Mouse (Mus musculus) embryo, embryonic 11 days (tissue): Measurements from ENCODE around the gene Fryl.

Experiments used
- DNase-seq: peaks from one replicate; pipeline ENCODE4 v3.0.0-alpha.2; 2015

Fryl gene

DNA sequence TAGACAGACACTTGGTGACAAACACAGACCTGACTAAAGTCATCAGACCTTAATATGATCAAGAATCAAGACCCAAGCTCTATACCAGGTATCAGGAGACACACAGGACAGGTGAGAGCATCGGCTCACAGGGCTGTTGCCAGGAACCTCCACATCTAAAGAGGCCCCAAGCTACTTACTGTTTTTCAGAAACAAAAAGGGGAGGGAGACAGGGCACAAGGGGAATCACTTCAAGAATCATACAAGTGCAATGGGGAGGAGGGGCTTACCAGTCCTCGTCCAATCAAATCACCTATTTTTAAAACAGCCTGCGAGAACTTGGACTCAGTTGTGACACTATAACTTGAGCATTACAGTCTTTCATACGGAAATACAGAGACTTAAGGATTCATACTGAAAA, 38.4 kb downstream of the Fryl start:
- no peak for DNase-seq

DNA sequence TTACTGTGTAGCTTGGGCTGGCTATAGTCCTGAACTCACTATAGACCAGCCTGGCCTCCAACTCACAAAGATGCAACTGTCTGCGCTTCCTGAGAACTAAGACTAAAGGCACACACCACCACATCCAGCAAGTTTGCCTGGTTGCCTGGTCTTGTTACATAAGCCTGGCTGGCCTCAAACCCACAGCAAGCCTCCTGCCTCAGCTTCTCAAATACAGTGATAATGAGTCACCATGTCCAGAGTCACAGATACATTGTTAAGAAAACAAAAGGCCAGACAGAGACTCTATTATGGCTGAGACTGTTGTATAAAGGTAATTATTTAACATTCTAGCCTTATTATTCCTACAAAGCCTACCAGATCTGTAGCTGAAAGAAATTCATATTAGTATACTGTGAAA, 39.3 kb downstream of the Fryl start:
- no peak for DNase-seq

DNA sequence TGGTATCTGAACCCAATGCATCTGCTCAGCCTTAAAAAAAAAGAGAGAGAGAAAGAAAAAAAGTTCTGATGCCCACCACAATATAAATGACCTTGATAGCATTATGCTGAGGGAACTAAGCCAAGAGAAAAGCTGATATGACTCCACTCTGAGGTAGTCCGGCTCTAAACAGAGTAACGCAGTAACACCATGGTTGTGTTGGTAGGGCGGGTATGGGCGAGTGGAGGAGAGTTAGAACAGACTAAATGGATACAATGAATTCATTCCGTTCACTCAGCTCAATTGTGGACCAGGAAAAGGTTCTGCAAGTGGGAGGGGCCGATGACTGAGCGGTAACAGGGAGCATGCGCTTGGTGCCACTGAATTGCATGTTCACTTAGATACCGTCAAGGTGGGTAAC, 40.4 kb downstream of the Fryl start:
- no peak for DNase-seq

DNA sequence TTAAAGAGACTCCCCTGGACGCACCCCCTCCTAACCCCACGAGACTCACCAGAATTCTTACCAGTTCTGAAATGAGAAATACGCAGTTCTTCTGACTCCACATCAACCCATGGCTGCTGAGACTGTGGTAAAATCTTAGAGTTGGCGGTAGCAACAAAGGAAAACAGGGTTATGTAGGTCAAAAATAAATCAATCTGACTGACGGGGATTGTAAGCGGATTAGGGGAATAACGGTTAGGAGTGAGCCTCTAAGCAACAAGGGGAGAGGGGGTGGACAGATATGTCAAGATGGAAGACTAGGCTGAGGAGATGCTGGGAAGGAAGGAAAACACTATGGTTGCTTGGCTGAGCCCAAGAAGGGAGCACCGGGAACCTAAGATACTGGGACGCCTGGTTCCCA, 44.0 kb downstream of the Fryl start:
- DNase-seq = no peak

DNA sequence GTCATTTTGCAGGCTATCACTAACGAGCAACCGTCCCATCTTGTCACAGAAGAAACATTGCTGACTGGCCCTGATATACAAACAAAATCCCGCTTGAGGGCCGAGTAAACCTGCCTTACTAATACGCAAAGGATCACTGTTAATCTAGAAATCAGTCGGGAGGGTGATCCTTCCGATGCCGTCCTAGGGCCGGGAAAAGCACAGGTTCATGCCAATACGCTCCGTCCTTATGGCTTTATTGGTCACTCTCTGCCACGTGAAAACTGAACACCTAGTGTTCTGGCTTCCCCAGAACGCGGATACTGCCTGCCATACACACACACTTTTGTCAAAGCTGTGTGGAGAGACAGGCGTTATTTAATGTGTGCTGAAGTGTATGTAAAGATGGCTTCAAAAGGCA, 44.5 kb downstream of the Fryl start:
- DNase-seq = no peak

DNA sequence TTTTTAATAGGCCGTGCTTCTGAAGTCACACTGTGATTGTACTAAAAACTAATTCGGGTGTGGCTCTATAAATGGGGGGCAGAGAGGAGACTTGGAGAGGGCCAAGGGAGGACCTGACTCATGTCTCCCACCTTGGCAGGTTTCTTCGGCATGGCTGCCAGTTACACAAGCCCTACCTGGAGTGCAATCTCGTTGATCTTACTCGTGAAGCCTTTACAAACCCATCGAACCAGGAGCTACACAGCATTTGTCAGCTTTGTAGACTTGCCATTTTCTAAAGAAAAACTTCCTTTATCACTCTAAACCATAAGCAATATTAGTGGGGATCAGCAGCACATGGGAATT, 45.5 kb downstream of the Fryl start:
- no peak for DNase-seq

DNA sequence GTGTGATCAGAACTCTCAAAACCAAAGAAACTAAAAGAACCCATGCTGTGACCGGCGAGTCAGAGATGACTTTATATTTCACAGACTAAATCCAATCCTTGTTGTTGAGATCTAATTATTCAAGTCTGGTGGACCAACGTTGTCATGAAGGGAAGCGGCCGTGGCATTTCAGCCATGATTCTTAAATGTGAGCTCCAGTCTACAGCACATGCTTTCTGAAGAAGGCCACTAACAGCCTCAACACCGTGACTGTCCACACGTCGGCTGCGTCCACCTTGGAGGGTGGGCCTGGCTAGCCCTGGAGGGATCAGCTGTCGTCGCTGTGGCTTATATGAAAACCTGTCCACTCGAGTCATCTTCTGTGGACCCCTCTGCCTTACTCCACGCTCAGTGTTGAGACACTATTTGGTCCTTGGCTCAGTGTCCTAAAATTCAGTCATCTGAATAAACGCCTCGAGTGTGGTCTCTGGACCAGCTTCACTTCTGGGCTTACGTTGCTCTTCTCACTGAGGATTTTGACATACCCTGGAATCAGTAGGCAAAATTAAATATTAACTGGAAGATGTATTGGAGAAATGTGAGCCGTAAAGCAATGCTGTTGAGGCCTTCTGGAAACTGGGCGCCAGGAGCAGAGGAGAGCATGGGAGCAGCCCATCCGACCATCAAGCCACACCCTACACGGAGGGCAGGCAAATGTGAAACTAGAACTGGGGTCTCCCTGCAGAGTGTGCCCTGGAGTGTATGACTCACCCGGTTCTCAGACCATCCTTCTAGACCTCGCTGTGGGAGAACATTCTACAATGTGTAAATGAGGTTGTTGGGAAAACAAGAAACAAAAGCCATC, 46.1 kb downstream of the Fryl start:
- no peak for DNase-seq

DNA sequence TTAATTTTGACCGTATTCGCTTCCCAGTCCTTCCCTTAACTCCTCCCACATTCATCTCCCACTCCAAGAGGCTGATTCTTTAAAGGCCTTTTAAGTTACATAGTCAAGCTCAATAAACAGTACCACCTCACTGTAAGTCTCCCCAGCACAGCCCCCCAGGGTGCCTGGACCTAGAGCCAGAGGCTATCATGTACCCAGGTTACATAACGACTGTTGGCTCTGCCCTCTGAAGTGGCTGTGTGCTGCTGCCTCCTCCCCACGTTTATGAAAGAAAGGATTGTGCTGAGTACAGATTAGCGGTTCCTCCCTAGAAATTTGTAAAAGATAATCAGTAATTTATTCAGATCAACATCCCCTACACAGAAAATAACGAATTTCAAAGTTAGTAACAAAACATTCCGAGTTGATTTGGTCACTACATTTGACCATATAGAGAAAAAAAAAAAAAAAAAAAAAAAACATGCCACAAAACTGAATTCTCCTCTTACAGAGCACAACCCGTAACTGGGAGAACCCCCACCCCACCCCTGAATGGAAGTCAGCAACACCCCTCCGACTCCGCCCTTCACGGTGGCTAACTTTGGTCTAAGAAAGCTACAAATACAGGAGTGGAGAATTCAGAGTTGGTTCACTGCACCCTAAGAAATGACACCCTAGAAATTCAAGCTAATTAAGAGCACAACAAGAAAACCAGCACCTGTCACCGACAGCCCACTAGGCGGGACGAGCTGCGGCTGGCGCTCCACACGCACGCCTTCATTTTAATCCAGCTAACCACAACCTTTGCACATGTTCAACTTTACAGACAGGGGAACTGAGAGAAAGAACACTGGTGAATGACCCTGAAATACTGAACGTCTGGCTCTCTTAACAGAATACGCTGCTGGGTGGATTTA, 47.0 kb downstream of the Fryl start:
- no peak for DNase-seq

DNA sequence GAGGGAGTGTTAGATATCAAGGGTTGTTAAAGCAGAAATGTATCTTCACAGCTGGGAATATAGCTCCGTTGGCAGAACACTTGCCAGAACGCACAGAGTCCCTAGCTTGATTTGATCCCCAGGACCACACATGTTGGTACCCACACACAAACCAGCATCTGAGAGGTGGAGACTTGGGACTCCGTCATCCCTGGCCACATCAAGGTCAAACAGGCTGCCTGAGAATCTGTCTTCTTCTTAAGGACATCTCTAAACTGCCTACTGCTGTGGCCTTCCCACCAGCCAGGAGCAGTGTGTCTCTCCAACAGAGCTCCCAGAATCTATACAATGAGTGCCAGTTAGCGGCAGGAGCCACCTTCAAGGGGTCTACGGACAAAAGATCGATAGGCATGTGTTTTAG, 47.8 kb downstream of the Fryl start:
- no peak for DNase-seq

DNA sequence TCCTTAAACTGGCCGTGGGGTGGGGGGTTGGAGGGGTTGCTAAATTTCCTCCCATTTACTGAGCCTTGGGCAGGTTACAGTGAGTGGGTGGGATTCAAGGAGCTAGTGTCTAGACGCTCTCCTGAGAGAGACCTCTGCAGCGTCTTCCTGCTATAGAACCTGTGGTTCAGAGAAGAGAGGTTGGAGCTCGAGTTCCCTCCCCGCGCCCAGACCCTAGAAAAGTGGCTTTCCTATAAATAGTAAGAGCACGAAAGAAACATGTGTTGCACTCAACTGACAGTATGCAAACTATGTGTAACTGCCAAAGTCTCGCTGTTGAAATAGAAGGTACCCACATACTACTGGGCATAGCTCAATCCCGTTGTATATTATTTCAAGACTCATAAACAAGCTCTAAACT, 49.7 kb downstream of the Fryl start:
- no peak for DNase-seq

DNA sequence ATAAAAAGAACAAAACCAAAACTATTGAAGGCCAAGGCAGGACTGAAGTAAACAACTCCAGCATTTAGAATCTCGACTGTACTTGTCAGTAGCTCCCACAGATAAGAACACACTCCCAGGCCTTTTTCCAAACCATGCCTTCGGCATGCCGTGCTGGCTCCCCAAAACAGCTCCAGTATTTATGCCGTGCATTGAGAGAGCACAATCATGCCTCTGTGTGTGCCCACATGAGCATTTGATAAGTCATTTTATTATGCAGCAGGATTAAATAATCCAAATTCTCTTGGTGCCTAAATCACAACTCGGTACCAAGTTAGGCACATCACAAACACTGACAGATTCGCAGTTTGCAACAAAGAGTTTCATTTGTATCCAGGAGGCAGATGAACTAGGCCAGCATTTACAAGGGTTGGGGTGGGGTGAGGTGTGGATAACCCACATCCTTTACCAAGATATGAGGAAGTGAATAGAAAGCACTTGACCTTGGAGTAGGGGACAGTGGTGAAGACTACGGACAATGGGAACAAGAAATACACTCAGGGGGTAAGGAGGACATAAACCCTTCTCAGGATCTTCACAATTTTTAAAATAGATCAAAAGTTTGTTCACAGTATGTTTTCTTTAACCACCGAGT, 50.3 kb downstream of the Fryl start:
- no peak for DNase-seq

DNA sequence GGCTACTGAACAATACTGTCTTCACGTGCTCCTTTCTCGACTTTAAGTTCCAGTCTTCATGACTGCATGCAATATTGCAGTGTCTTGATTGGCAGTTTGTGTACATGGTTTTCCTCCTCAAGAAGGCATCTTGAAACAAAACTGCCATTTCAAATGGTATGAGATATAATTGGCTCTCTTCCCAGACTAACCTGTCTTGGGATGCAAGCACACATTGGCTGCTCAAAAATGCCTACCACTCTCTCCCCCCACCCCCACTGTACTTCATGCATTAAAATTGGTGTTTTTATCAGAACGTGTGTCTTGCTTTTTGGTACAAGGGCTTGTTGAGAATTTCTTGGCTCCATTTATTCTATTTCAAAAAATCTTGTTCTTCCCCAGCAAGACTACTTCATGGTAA, 51.4 kb downstream of the Fryl start:
- DNase-seq = no peak

DNA sequence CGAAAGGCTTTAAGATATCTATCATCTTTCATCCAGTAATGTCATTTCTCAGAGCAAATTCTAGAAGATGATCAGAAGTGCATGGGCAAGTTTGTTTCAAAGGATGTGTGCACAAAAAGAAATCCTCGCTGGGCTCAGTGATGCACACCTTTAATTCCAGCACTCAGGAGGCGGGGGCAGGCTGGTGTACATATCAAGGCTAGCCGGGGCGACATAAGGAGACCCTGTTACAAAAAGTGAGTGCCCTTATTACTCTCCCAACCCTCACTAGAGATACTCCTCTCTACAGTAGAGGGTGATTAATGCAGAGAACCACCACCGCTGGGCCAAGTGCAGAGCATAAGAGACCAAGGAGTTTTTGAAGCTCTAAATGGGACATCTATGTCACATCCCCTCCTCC, 53.9 kb downstream of the Fryl start:
- no peak for DNase-seq

DNA sequence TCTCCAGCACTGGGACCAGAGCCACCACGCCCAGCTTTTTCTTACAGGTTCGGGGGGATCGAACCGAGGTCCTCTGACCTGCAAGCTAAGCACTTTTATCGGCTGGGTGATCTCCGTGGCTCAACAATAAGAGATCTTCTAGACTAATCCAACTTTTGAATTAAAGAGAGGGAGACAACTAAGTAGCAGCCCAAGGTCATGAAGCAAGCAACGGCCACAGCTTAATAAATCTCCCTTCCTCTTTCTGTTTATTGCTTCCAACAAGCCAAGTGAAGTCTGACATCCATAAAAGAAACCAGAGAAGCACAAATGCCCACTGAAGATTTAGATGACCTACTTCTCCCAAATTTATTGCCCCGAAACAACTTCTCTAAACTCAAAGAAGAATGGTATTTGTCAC, 54.3 kb downstream of the Fryl start:
- DNase-seq = no peak

DNA sequence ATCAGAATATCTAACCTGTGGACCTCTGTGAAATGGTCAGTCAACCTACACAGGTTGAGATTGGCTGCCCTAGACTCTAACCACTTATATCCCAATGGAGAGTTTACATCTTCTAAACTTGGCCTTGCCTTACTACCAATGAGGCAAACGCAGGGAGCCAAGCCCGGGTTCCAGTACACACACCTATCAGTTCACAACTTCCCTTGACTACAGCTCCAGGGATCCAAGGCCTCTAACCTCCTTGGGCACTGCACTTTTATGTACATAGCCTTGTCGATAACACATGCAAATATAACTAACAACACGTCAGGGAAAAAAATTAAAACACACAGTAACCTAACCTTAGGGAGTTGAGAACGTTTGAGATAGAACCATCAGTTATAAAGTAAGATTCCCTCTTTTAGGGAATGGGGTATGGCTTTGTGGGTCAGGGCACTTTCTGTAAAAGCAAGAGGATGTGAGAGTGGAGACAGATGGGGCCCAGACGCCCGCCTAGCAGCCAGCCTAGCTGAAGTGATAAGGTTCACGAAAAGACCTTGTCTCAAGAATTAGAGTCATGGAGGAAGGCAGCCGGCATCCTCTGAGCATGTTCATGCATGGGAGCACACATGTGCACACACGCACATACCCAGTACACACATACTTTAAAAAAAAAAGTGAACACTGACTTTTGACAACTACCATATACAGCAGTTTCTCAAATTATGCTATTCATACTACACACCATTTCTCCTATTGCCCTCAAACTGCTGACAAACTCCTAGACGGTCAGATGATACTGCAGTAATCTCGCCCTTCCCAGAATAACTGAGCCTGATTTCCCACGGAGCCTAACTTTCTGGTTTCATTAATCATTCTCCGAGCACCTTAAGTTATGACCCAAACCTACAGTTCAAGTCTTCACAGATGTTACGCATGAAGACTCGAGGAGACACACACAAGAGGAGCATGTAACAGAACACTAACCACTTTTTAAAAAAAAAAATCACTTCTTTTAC, 55.7 kb downstream of the Fryl start:
- DNase-seq = no peak

DNA sequence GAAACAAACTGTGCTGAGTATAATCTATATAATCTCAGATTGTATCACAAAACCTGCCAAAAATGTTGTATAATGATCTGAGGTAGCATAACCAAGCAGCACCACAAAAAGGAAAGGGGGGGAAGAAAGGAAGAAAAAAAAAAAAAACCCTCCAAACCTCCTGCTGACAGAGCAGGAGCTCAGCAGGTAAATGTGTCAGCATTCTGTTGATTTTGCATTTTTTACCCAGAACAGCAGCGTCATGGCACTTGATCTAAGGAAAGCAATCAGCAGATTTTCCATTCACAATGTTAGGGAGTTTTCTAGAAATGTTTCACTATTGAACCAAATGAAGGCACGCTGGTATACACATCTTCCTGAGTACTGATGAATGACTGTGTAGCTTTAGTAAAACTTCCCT, 56.8 kb downstream of the Fryl start:
- DNase-seq = no peak

DNA sequence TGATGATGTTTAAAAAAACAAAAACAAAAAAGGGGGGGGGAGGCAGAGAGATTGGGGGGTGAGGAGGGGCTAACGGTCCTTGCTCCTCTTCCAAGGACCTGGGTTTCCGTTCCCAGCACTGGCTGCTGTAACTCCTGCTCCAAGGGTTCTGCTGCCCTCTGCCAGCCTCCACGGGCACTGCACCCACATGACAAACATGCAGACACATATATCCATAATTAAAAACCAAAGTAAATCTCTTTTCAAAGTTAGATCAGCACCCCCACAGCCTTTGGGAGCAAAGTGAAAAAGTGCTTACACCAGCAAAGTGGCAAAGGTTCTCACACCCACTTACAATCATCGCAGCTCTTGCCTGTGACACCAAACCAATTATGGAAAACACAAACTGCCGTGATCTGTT, 57.7 kb downstream of the Fryl start:
- no peak for DNase-seq

DNA sequence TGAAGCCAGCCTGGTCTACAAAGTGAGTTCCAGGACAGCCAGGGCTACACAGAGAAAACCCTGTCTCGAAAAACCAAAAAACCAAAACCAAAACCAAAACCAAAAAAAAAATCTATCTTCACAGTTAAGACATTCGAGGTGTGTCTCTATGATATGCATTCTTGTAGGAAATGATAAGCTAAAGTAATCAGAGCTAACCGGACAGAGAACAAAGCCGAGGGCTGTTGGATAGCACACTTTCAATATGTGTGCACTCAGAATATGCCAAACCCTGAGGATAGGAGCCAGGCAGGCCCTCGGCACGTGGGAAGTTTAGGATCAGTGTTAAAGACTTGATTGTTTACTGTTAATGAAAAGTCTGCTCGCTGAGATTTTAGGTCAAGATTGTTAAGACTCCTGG, 58.6 kb downstream of the Fryl start:
- DNase-seq = no peak

DNA sequence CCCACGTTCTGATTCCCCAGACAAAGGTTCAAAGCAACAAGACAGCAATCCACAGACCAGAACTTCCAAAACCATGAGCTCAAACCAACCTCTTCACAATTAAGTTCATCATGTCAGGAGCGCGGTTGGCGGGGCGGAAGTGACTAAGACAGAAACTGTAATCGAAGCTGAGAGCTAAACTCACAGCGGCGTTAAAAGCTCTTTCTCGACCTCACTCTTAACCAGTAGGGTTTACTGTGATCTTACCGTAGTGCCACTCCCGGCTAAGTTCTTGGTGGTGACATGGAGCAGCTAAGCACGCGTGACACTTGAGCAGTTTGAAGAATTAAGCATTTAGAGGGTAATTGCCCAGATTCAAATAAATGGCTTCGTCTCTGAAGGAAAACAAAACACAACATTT, 61.7 kb downstream of the Fryl start:
- DNase-seq = no peak

DNA sequence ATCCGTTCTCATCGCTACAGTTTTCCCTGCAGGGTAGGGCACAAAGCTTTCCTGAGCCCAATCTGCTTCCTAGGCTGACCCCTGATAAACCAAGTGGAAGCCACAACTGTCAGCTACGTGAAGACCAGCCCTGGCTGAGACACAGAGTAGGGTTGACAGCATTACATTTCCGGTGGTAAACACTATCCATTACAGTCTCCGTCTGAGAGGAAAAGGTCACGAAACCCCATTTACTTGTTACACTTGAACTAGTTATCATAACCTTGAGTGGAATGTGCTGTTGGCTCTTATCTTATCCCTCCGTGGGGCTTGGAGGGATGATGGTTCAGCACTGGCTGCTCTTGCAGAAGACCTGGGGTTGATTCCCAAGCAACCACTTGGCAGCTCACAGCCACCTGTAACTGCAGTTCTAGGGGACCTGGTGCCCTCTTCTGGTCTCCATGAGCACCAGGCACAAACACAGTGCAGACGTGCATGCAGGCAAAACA, 62.3 kb downstream of the Fryl start:
- DNase-seq = no peak

DNA sequence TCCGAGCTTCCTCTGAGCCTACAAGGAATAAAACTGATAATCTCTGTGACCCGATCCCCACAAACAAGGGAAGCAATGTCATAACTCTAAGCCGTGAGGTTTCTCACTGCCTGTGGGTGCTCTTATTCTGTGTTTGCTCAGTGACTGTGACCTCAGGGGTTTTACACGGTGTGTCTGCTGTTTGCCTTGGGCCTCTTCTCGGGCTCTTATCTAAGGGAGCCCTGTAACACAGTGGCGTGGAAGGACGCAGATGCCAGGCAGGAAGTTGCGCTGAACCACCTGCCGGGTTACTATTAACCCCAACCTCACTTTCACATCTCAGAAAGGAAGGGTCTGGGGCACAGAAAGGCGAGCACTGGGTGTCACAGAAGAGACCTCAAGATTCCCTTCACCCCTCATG, 62.8 kb downstream of the Fryl start:
- DNase-seq = no peak

DNA sequence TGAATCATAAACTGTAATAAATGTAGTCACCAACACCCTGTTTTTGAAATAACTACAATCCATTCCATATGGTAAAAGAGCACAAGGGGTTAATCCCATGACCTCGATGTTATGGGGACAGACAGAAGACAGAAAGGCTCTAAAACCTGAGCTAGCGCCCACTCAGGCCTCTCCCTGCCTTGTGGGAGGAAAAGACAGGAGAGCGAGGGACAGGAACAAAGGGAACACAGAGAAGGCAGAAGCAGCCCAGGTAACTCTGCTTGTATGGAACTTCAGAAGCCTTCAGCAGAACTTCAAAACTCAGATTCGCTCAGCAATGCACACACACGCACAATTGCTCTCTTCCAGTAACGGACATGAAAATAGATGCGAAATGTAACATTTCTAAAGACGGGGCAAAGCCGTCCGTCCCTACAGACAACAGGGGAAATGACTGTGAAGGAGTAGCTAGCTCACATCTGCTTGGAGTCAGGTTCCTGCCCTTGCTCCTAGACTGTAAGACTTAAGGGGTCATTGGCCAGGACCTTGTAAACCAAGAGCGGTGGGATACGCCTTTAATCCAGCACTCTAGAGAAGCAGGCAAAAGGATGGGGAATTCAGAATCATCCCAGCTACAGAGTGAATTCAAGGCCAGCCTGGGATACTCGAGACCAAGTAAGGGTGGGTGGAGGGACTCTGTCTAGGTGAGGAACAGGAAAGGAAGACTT, 63.4 kb downstream of the Fryl start:
- peak; percentile 39 for DNase-seq
